Mouse (Mus musculus): ENCODE results near the gene Dhx8. TPM values are rescaled to one million over a fixed set of nuclear protein-coding genes. Genes with fewer than 3 reads are reported as not detected.

Gene Dhx8
- polyA plus RNA-seq, 1 experiment from 2014 or later: 34.3 TPM

- 26% methylated on average over 5 of the region's 5 CpGs for WGBS
- Histone ChIP-seq H3K9ac (no peak overlapping the region), H3K4me2 (no peak overlapping the region), H3K36me3 (ENCODE audit: insufficient read depth) (no peaks in the 10 kb centered on the region), H3K4me3 (ENCODE audit: low read depth, low read length) (no peak overlapping the region), H3K9me3 (ENCODE audit: low read depth, low read length) (no peaks in the 10 kb centered on the region), H3K27me3 (ENCODE audit: insufficient read depth, low read length) (no peaks in the 10 kb centered on the region), H3K4me1 (ENCODE audit: insufficient read depth) (no peaks in the 10 kb centered on the region), H3K27ac (ENCODE audit: low read depth) (no peak overlapping the region)
- ATAC-seq (ENCODE audit: insufficient read depth) (no peak), DNase-seq (no peak)
- TF ChIP-seq CTCF (IDR thresholded peaks at IDR 0.05; ENCODE audit: low read depth): no peak
Measured at GRCm38 (mm10) chr11:101708482-101708881, 24.2 kb upstream of the Dhx8 start.

- TF ChIP-seq CTCF (IDR thresholded peaks at IDR 0.05; ENCODE audit: low read depth): no peak
- H3K9ac ChIP-seq: no peak overlapping the region
- H3K4me2 ChIP-seq: no peak overlapping the region
- no peak overlapping the region for H3K27ac ChIP-seq (ENCODE audit: low read depth)
- H3K4me1 ChIP-seq (ENCODE audit: insufficient read depth): no peaks in the 10 kb centered on the region
- H3K36me3 ChIP-seq (ENCODE audit: insufficient read depth): no peaks in the 10 kb centered on the region
- no peak for DNase-seq
- no peak for ATAC-seq (ENCODE audit: insufficient read depth)
- no peaks in the 10 kb centered on the region for H3K27me3 ChIP-seq (ENCODE audit: insufficient read depth, low read length)
- H3K4me3 ChIP-seq (ENCODE audit: low read depth, low read length): no peak overlapping the region
- H3K9me3 ChIP-seq (ENCODE audit: low read depth, low read length): no peaks in the 10 kb centered on the region
- WGBS: 72% methylated on average over 9 of the region's 9 CpGs
Measured at GRCm38 (mm10) chr11:101712811-101713210, 19.9 kb upstream of the Dhx8 start.

GRCm38 (mm10) chr11:101714012-101714411, 18.7 kb upstream of the Dhx8 start:
- DNase-seq (no peak), ATAC-seq (ENCODE audit: insufficient read depth) (no peak)
- H3K27me3 ChIP-seq (ENCODE audit: insufficient read depth, low read length): no peaks in the 10 kb centered on the region
- H3K4me1 ChIP-seq (ENCODE audit: insufficient read depth): no peaks in the 10 kb centered on the region
- H3K9me3 ChIP-seq (ENCODE audit: low read depth, low read length): no peaks in the 10 kb centered on the region
- no peaks in the 10 kb centered on the region for H3K36me3 ChIP-seq (ENCODE audit: insufficient read depth)
- 83% methylated on average over 7 of the region's 7 CpGs for WGBS
- no peak overlapping the region for H3K9ac ChIP-seq
- no peak overlapping the region for H3K4me2 ChIP-seq
- TF ChIP-seq CTCF (IDR thresholded peaks at IDR 0.05; ENCODE audit: low read depth): no peak
- H3K4me3 ChIP-seq (ENCODE audit: low read depth, low read length): no peak overlapping the region
- H3K27ac ChIP-seq (ENCODE audit: low read depth): no peak overlapping the region

GRCm38 (mm10) chr11:101718324-101718723, 14.4 kb upstream of the Dhx8 start:
- Histone ChIP-seq H3K36me3 (ENCODE audit: insufficient read depth) (no peaks in the 10 kb centered on the region), H3K4me2 (no peak overlapping the region), H3K9me3 (ENCODE audit: low read depth, low read length) (no peaks in the 10 kb centered on the region), H3K9ac (no peak overlapping the region), H3K4me1 (ENCODE audit: insufficient read depth) (no peaks in the 10 kb centered on the region), H3K27me3 (ENCODE audit: insufficient read depth, low read length) (no peaks in the 10 kb centered on the region), H3K27ac (ENCODE audit: low read depth) (no peak overlapping the region), H3K4me3 (ENCODE audit: low read depth, low read length) (no peak overlapping the region)
- ATAC-seq (ENCODE audit: insufficient read depth) (no peak), DNase-seq (peak; percentile 25)
- 38% methylated on average over 4 of the region's 4 CpGs for WGBS
- no peak for TF ChIP-seq CTCF (IDR thresholded peaks at IDR 0.05; ENCODE audit: low read depth)

DNA sequence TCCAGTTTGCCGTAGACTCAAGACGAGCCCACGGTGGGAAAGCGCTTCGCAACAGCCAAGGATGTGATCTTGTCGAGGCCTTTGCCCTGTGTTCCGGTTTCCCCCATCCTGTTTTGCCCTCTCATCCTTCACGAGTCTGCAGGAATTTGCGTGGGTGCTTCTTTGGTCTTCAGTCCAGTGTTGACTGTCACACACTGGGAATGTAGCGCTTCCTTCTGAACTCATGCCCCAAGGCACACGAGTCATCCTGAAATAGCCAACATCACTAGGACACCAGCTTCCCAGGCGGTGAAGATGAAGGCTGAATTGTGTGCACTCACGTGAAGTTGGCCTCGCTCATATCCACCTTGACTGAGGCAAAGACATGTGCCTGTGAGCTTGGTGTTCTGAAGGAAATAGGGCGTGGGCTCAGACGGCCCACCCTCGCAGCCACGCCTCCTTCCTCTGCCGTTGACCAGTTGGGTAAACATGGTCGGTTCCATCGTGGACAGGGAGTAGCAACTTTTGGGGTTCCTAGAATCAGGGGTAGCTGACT, 12.7 kb upstream of the Dhx8 start:
- H3K27ac ChIP-seq (ENCODE audit: low read depth): no peak overlapping the region
- no peak for ATAC-seq (ENCODE audit: insufficient read depth)
- WGBS: 66% methylated on average over 21 of the region's 21 CpGs
- no peak for TF ChIP-seq CTCF (IDR thresholded peaks at IDR 0.05; ENCODE audit: low read depth)
- no peak overlapping the region for H3K9ac ChIP-seq
- no peaks in the 10 kb centered on the region for H3K36me3 ChIP-seq (ENCODE audit: insufficient read depth)
- DNase-seq: no peak
- H3K4me3 ChIP-seq (ENCODE audit: low read depth, low read length): no peak overlapping the region
- H3K27me3 ChIP-seq (ENCODE audit: insufficient read depth, low read length): no peaks in the 10 kb centered on the region
- no peaks in the 10 kb centered on the region for H3K9me3 ChIP-seq (ENCODE audit: low read depth, low read length)
- no peak overlapping the region for H3K4me2 ChIP-seq
- no peaks in the 10 kb centered on the region for H3K4me1 ChIP-seq (ENCODE audit: insufficient read depth)

GRCm38 (mm10) chr11:101725043-101725442, 7.7 kb upstream of the Dhx8 start:
- TF ChIP-seq CTCF (IDR thresholded peaks at IDR 0.05; ENCODE audit: low read depth): no peak

DNA sequence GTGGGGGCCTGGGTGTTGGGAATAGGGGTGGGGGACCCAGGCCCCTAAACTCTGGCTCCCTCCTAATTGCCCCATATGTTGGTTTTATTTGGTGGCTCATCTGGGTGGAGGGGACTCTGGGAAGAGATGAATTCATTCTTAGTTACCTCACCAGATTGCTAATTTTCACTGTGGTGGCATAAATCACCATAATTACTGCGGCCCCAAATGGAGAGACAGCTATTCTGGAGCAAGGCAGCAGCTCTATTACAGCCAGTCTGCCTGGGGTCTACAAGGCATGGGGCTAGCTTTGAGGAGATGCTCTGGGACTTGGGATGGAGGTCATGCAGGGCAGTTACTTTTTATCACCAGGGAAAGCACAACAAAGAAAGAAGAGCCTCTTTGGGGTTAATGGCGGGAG, 6.0 kb upstream of the Dhx8 start:
- Histone ChIP-seq H3K4me2 (no peak overlapping the region), H3K4me1 (ENCODE audit: insufficient read depth) (no peaks in the 10 kb centered on the region), H3K27ac (ENCODE audit: low read depth) (no peak overlapping the region), H3K4me3 (ENCODE audit: low read depth, low read length) (no peak overlapping the region), H3K27me3 (ENCODE audit: insufficient read depth, low read length) (no peaks in the 10 kb centered on the region), H3K9me3 (ENCODE audit: low read depth, low read length) (no peaks in the 10 kb centered on the region), H3K9ac (no peak overlapping the region), H3K36me3 (ENCODE audit: insufficient read depth) (no peaks in the 10 kb centered on the region)
- whole genome bisulfite sequencing: 51% methylated on average over 2 of the region's 2 CpGs
- ATAC-seq (ENCODE audit: insufficient read depth) (no peak), DNase-seq (no peak)
- TF ChIP-seq CTCF (IDR thresholded peaks at IDR 0.05; ENCODE audit: low read depth): no peak

More at GRCm38 (mm10) chr11:101725043-101725442, 7.7 kb upstream of the Dhx8 start:
- Histone ChIP-seq H3K36me3 (ENCODE audit: insufficient read depth) (no peaks in the 10 kb centered on the region), H3K27me3 (ENCODE audit: insufficient read depth, low read length) (no peaks in the 10 kb centered on the region), H3K4me1 (ENCODE audit: insufficient read depth) (no peaks in the 10 kb centered on the region), H3K27ac (ENCODE audit: low read depth) (no peak overlapping the region), H3K4me2 (no peak overlapping the region), H3K4me3 (ENCODE audit: low read depth, low read length) (no peak overlapping the region), H3K9me3 (ENCODE audit: low read depth, low read length) (no peaks in the 10 kb centered on the region), H3K9ac (no peak overlapping the region)
- no peak for ATAC-seq (ENCODE audit: insufficient read depth)
- 66% methylated on average over 8 of the region's 8 CpGs for WGBS
- no peak for DNase-seq

DNA sequence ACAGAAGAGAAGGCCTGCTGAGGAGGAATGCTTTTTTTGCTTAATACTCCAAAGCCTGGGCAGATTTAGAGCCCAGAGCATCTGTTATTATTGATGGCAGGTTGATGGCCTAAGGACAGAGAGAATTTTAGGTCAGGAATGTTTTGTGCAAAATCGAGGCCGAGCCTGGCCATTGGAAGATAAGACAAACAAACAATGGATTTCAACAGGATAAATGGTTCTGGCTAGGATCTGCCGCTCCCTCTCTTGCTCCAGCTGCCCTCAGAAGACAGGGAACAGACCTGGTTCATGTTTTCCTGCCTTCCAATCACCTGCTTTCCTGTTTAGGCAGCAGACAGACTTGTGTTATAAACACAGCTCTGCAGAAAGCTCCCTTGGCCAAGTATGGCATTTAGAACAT, 3.4 kb upstream of the Dhx8 start:
- Histone ChIP-seq H3K9me3 (ENCODE audit: low read depth, low read length) (no peaks in the 10 kb centered on the region), H3K27me3 (ENCODE audit: insufficient read depth, low read length) (no peaks in the 10 kb centered on the region), H3K27ac (ENCODE audit: low read depth) (no peak overlapping the region), H3K4me2 (no peak overlapping the region), H3K9ac (no peak overlapping the region), H3K4me1 (ENCODE audit: insufficient read depth) (peaks cover 4% of the 10 kb centered on the region; the same call in 1 of the 2 replicates), H3K36me3 (ENCODE audit: insufficient read depth) (no peaks in the 10 kb centered on the region), H3K4me3 (ENCODE audit: low read depth, low read length) (no peak overlapping the region)
- 14% methylated on average over 3 of the region's 3 CpGs for WGBS
- DNase-seq: no peak
- TF ChIP-seq CTCF (IDR thresholded peaks at IDR 0.05; ENCODE audit: low read depth): no peak
- ATAC-seq (ENCODE audit: insufficient read depth): no peak

Data from lung, embryonic 14.5 days (tissue).